Mouse (Mus musculus) telencephalon, adult 2 months (tissue): ENCODE measurements at regions not wholly inside any gene's neighbourhood (a gene's known extent, or its start where the extent isn't known, plus 50 kb on each side); places are given as distances from the start of the nearest gene placed in this dataset.
"Not testable (repeated sequence)": the region's sequence is repeated elsewhere in the genome, so short reads cannot be mapped to it uniquely, and the experiment has no call there.

Source experiments
- DNase-seq: peaks from one replicate; pipeline ENCODE4 v3.0.0-alpha.2; 2011; ENCODE audit warnings: low read depth, low spot score

DNA sequence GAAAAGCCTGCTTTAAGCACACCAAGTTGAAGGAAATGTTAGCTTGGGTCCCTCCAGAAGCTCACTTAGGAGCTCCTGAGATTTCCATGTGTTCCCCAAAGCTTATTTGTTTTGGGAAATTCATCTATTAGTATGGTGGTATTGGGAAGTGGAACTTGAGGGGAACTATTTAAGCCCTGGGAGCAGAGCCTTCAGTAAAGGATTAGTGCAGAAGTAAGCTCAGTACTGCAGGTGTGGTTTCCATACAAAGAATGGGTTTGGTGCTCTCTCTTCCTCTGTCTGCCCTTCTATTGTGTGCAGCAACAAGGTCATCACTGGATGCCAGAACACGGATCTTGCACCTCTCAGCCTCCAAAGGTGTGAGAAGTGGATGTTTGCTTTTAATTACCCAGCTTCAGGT lies 57.2 kb downstream of the Foxa2 start:
- DNase-seq, result no peak

DNA sequence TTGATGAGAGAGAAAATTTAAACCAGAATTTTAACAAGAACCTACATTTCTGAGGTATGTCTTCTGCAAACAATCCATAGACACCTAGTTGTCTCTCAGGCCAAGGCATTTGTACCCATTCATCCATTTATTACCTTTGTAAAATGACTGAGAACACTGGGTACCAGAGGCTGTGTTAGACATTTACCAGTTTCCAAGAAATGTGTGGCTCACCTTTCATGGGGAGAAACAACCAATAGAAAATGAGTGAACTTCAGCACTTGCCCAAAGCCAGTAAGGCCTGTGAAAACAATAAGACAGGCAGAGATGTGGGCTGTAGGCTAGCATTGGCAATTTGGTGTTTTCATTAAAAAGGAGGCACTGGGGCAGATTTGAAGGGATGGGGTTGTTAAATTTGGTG lies 58.2 kb downstream of the Foxa2 start:
- no peak for DNase-seq

DNA sequence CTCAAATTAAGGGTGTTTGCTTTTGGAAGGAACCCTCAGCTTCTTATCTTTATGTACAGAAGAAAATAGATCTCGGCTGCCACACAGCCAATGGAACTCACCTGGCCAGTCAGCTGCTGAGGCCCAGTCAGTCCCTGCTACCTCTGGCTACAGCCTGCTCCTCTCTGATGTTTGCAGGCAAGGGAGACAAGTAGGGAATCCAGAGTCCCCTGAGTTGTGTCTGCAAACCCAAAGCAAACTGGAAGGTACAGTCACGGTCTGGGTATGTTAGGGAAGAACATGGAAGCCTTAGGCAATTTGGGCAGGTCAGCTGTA lies 61.6 kb downstream of the Foxa2 start:
- DNase-seq, result no peak

DNA sequence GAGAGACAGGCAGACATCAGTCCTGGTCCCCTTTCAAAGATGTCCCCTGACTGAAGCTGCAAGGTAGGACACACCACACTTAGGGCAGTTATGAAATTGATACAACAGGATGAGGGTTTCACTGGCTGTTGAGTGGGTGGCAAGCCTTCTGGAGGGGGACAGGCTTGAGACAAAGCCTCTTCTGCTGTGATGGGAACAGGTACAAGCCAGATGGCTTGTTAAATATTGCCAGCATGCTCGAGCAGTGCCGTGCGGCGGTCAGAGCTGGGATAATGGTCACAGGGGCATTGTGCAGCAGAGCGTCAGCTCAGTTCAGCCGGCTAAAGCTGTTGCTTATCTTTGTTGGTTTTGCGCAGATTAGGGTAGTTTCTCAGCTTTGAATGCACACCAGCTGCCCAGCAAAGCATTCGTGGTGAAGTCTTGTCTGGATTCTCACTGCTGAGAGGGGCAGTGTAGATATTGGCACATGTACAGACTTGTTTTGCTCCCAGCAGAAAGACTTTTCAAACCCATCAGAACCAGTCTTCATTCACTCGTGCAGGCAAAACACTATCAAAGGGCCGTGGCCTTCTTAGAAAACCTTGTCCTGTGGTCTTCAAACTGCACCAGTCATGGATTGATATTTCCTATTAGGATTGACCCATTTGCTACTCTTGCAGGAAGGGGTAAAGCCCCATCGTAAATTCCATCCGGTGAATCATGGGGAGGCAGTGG lies 62.1 kb downstream of the Foxa2 start:
- DNase-seq, result no peak

DNA sequence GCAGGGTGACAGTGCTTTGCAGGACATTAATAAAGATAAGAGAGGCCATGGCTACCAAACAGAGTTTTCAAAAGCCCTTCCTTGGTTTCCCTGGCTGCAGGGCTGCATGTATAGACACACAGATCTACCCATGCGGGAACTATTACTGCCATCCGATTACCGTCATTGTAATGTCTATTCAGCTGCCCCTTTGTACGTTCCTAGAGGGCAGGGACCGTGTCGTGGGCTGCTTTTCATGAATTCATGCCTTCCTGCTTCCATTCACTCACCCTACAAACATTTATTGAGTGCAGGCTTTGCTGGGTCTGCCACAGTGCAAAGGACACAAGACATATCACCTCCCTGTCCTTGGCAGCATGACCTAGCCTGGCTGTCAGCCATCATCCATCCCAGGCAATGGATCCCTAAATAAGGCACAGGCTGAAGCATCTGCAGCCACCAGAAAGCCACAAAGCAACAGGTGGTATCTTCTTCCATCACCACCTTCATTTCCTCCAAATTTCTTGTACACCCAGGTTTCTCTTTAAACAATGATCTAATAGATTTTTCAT lies 65.8 kb downstream of the Foxa2 start:
- no peak for DNase-seq

DNA sequence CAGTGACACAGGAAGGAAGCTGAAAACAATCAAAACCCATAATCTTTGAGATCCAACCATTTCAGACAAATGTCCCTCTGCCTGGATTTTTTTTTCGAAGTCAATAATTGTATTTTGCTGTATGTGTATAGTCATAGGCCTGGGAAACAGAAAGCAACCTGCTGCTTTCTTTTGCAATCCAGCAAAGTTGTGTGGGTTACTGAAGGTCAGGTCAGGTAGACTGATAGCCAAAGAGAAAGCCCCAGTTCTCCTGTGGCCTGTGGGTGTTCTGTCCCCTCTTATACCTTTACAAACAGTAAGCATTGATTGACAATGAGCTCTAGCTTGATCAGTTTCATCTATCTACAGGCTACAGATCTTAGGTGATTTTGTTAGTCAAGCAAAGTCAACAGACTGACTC lies 66.4 kb downstream of the Foxa2 start:
- no peak for DNase-seq

DNA sequence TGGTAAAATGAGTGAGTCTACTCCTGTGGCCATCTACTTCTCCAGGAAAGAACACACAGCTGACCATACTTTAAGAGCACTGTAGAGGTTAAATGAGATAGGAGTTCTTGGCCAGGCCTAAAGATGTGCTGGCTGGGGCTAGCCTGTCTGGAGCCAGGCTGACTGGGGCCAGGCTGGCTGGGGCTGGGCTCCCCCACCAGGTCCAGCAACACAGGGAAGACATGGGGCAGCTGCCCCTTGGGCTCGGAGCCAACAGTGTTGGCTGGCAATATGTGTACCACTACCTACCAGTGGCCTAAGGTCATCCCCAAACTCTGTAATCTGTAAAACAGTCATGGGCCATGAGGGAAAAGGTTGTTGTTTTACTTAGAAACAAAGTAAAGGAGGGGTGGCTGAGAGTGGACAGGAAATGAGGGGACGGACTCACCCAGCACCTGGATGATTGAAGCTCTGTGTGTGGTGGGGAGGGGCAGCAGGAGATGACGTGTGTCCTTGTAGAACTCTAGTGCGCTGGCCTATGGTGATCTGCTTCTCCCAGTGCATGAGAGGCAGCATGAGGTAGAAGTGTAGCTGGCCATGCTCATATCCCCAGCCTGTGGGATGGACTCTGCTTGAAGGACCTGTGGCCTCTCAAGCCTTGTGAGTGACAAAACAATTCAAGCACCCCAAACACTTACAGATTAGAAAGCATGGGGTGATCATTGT lies 67.0 kb downstream of the Foxa2 start:
- no peak for DNase-seq

DNA sequence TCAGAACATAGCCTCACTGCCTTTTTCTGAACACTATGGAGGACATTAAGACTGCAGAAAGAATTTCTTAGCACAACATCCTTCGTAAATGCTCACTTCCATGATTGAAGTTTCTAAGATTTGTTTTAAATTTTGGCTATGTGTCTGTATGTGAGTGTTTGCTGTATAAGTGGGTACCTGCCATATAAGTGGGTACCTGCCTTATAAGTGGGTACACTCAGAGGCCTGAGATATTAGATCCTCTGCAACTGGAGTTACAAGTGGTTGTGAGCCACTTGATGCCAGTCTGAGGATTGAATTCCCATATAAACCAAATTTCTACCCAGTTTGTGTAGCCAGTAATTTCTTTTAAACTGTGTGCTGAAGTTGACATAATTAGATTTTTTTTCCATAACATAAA lies 67.8 kb downstream of the Foxa2 start:
- no peak for DNase-seq

DNA sequence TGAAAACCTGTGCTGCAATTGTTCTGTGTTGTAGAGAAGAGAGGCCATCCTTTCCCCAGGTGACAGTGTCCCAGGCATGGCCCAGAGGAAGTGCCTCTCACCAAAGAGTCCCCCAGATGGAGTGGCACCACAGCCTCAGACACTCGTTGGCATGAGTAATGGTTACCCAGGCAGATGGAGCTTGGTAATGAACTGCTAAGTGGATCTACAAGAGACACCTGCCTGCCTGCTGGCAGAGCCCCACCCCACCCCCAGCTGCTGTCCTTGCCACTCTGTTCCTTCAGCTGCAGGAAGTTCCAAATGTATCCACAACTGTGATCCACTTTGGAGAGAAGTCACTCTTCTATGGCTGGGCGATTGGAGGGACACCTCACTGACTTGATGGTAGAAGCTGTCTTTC lies 72.0 kb downstream of the Foxa2 start:
- DNase-seq, result no peak

DNA sequence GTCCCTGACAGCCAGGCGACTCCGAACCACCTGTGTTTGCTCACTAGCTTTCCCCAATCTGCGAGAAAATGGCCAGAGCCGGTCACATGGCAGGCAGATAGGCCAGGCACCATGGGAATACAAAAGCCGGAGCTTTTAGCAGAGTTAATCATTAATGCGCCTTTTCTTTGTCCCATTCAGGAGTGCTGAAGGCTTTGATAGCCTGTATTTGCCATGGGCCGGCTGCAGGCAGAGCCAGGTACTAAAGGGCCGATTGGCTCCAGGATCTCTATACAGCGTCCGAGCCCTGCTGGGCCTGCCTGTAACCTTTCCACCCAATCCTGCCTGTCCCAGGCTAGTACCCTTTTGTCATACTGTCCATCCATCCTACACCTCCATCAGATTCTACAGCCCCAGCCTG lies 78.1 kb downstream of the Foxa2 start:
- DNase-seq, result no peak

DNA sequence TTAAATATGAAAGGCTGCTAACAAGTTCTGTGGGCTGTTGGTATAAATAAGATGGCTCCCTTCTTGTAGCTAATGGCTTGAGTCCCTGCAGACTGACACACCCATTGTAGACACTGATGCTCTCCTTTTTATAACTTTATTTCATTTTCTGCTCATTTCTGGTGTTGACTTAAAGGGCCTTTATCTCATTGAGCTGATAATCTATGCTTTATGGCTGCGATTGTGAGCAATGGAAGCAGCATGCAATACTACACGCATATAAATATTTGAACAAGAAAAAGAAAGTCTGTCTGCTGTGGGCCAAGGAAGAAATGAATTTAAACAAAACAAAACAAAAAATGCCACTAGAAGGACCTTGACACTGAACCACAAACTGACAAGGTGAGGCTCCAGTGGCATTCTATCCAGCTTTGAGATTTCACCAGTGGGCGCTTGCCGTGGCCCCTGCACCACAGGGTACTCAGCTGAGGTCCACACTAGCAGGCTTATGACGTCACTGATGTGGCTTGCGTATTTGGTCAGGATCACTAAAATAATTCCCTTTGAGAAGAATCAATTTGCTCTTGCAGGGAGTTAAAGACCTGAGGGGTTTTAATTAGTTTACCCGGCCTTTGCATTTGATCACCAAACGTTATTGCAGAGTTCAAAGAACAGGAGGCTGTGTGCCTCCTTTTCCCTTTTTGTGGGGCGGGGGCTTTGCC lies 78.8 kb downstream of the Foxa2 start:
- DNase-seq, result no peak

DNA sequence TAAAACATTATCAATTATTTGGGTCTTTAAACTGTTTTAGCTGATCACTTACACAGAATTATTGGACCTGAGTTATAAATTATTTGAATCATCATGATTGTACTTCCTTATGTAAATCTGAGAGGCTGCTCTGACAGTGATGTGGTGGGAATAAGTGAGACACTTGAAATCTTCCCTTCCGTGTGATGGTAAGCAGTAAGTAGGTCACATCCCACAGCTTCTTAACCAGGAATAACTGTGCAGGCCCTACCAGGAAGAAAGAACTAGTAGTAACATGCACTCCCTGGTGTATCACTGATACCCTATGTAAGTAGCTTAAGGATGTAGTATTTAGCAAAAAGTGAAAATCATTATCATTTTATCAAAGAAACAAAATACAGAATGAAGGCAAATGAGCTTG lies 83.5 kb downstream of the Foxa2 start:
- not testable (repeated sequence) for DNase-seq

DNA sequence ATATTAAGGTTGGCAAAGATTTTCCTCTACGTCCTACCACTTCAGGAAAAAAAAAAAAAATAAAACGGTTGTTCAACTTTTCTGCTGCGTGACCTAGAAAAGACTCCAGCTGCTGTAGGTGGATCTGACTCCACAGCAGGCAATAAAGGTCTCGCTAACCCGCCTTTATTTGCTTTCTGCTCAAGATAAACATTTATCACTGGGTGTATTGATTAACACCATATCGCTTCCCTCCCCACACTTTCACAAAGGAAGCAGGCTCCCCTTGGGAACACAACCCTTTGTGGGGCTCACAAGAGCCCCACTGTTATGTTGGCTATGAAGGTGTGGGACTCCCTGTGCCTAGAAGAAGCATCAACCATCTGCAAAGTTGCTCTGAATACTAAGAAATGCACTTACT lies 85.1 kb downstream of the Foxa2 start:
- DNase-seq, result no peak

DNA sequence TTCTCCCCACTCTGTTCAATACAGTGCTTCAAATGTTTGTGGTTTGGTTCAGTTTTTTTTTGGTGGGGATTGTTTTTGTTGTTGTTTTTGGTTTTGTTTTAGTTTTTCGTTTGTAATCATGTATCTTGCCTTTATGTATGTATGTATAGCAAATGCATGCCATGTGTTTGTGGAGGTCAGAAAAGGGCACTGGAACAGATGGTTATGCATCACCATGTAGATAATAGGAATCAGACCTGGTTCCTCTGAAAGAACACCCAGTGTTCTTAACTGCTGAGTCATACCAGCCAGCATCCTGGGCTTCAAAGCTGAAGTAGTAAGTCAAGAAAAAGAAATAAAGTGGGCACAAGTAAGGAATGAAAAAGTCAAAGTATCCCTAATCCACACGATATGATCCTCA lies 92.6 kb downstream of the Foxa2 start:
- no peak for DNase-seq

DNA sequence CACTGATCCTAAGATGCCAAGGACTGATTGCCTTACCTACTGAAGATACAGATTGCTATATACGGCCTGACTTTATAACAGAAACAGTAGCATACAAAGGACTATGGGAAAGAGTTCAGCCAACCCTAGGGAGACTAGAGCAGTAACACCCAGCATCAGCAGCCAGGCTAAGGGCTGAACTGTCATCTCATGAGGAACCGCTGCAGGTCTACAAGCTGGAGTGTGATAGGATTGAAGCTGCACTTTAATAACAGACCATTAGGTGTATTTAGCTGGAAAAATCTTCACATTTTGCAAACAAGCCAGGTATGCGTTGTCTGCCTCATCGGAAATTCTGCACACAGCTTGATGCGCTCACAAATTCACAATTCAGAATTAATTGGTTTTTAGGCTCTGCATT lies 95.5 kb downstream of the Foxa2 start:
- DNase-seq, result no peak

DNA sequence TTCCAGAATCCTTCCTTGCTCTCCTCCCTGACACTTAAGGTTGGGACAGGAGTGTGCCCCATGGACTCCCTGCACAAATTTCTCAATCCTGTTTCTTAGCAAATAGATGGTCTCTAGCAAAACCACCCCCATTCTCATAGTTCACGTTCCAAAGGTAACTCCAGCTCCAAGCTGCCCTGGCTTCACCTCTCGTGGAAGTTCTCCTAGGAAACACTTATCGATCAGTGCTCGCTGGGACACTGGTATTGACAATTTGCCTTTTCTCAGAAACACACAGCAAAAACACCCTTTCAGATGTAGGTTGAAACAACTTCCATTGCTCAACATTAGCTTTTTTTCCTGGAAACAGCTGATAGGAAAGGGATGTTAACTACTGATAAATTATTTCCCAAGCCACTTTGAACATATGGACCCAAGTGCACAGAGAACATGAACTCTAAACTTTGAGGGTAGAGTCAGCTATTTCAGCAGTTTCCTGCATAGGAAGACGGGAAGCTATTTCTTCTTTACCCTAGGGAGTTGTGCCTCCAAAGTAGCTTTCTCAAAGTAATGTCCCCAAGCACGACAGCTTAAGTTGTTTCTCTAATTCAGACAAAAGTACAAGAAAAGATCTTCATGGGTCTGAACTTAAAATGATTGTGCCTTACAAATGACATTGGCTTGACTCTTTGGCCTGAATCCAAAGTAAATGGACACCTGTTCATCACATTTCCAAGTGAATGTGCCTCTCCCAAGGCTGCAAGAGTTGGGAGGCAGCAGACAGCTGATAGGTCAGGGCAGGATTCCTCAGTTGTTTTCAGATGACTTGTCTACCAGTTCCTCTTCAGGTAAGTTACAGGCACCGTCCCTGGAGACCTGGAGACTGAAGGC lies 102.4 kb downstream of the Foxa2 start:
- no peak for DNase-seq

DNA sequence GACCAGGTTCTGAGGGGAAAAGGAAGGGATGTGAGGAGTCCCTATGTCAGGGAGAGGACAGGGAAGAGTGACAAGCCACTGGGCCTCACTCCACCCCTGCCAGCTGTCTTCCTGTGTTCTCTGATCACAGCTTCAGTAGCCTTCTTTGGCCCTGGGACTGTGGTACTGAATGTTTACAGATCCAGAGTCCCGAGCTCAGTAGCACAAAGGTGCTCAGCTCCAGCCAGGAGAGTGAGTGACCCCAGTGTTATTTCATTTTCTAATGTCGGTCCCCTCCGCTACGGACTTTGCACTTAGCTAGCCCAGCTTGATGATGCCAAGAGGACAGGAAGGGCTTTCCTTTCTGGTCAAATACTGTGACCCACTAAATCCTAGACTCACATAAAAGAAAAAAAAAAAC lies 104.2 kb downstream of the Foxa2 start:
- no peak for DNase-seq

DNA sequence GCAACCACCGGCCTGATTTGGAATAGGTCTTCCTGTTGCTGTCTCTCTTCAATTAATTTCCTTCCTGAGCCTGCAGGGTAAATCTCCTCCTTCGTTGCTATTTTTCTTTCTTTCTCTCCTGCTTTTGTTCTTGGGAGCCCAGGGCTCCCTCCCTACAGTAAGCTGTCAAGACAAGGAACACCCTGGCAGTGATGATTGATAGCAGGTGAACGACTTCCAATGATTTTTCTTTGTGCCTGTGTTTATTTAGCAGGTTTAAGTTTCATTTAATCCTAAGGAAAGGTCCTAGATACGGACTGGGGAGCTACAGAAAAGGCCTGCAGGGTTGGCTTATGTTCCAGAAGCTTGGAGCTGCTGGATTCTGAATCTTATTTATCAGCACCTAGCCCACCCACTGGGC lies 105.5 kb downstream of the Foxa2 start:
- DNase-seq, result no peak

DNA sequence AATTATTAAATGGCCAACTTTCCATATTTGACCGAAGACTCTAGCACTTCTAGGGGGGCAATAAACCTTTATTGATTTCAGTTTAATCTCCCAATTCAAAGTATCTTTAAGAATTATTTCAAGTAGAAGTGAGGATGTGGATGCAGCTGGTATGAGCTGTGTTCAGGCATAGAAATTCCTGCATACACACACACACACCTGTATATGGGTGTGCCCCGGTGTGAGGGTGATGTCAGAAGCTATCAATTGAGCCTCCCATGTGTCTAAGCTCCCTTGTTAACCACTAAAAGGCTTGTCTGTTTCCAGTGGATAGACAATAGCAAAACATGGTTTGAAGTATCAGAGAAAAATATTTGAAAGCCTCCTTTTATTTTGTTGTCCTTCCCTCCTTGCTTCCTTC lies 114.3 kb downstream of the Foxa2 start:
- no peak for DNase-seq

DNA sequence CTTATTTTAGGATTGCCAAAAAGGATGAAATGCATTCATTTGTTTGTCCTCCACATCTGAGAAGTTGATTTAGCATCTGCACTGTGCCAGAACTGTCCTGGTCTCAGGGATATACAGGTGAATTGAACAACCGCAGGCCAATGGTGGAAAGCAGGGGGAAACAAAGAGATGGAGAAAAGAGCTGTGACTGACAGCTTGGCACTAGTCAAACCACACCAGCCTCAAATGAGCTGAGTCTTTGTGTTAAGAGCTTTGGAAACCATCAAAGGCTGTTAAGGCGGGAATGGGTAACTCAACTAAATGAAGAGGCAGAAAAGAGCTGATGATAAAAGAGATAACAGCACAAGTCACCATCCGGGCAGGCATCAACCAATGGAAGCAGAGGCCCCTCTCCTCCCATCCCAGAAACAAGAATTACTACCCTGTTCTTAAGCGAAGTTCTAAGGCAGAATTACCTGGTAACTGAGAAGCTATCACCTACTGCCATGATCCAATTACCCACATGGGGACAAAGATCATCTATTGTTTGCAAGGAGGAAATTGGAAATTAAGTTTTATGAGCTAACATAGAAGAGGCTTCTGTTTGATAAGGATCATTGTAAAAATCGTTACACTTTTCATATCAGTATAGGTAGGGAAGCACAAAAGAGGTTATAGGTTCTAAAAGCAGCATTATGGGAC lies 117.6 kb downstream of the Foxa2 start:
- DNase-seq, result no peak
